Mouse (Mus musculus) kidney, postnatal 4 days (tissue): Measurements from ENCODE around the gene Ptprm.
A peak's percentile ranks its signal among the peaks of the same experiment; 100 is the strongest.

Experiments
- DNase-seq, 2 experiments: peaks; one replicate each; pipeline ENCODE4 v3.0.0; 2021; ENCODE audit warnings: mixed read lengths in 2 of 2

Ptprm gene

DNA sequence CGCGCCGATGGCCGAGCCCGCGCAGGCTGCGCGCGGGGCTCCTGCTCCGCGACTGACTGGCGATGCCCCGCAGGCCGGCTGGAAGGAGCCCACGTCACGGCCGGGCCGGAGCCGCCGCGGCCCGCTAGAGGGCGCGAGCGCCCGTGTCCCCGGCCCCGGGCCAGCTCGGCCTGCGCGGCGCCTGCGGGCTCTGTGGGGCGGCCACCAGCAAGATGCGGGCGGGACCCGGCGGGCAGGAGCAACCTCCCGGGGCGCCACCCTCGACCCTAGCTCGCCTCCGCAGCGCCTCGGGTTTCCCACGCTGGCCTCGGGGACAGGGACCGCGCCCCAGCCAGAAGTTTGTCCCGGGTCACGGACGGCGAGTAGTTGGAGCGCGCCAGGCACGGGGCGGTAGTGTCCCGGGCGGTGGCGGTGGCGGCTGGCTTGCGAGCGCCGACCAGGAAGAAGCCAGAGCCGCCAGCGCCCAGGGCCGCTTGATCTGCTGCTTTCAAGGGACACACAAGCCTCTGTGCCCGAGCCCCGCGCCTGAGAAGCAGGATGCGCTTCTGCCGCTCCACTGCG, at the start of gene Ptprm:
Gene Ptprm (minus strand): TSS at position 7 of the 561 bp plus-strand sequence.
- DNase-seq, result peak; percentile 85 to 92

DNA sequence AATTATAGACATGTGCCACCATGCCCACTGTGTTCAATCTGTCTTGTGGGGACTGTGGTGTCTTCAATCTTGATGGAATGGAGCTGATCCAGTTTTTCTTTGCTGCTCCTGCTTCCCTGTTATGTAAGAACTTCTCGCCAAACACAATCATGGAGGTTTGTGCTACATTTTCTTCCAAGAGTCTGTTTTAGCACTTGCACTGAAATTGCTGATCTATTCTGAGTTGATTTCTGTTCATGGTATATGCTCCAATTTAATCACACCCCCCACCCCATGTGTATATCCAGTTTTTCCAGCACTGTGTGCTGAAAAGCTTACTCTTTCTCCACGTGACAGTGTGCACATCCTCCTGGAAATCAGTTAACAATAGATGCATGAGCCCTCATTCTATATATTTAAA, 41.9 kb upstream of the Ptprm start:
- no peak for DNase-seq

DNA sequence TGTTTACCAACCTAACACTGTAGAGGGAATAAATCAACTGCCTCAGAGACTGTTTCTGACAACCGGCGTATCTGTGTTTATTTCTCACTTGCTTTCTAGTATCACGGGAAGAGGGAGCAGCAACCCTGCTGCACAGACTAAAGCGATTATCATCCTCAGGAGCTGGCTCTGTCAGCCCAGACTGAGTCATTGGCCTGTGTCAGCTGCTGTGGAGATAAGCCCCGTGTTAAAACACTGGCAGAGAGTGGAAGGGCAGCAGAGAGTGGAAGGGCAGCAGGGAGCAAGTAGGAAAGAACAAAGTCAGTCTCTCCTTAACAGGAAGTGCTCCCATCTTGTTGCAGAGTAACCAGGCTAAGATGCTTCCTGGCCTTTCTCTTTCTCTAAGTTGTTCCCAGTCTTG, 36.6 kb upstream of the Ptprm start:
- no peak for DNase-seq

DNA sequence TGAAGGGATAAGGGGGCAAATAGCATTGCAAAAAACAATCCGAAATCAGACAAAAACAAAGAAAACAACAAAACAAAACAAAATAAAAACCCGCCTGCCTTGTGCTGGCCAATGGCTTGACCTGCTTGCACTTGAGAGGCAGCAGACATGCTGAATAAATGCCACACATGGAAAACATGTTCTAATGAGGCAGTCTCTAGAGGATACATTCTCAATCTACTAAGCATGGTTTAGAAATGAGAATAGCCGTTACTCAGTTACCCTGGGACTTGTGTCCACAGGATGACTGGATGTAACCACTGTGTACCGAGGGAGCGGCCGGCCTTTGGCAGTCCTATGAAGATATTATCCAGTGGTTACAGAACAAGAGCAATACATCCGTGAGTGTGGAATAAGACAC, 33.9 kb upstream of the Ptprm start:
- no peak for DNase-seq

DNA sequence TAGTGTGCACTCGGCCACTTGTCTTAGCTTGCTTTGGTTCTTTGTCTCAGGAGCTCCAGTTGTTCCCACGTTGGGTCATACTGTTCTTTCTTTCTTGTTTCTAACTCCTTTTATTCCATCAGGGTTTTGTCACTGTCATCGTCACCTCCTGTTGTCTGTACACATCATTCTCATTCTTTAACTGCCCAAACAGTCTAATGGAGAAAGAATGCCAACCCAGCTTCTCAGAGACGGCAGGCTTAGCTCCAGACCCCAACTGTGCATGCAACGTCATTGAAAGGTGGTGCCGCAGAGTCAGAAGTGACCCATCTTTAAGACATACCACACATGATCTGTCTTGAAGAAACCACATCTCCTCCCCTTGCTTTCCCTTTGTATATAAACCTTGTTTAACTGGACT, 31.0 kb upstream of the Ptprm start:
- no peak for DNase-seq

DNA sequence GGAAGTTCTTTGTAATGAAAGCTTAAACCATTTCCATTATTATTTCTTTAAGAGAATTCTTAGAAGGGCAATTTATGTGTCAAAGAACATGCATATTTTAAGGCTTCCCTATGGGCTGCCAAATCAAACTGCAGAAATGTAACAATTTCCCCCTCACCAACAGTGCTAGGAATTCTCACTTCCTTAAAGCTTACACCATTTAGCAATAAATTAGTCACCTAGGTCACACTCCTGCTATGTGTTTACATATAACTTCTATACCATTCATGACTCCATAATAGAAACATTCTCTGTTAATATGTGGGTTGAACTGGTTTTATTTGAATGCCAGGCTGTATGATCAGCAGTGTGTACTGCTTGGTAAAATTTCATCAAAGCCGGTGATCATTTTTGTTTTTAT, 29.4 kb upstream of the Ptprm start:
- DNase-seq, result no peak

DNA sequence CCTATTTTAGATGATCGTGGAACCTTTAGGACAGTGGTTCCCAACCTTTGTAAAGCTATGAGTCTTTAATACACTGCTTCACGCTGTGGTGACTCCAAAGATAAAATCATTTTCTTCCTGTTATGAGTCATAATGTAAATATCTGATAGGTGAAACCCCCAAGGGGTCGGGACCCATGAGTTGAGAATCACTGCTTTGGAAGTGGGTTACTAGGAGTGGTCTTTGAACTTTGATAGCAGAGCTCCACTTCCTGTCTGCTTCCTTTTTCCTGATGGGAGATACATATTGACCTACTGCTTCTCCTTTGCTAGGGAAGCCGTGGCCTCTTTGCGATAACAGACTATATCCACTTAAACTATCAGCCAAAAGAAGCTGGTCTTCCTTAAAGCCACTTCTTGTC, 27.4 kb upstream of the Ptprm start:
- no peak for DNase-seq

DNA sequence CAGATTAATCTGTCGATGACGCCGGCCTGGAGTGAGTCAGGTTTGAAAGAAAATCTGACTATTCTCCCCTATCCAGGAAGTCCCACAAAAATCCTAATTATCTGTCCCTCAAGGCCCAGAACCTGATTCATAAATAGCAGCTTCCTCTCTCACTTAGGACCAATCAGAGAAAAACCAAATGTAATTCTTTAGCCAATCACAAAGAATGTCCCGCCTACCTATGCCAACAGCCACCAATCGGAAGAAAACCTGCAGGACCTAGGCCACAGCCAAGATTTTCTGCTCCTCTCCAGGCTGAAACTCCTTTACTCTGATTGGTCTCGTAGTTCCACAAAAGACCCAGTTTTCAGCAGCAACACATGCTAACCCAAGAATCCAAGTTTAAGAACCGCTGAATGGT, 13.6 kb upstream of the Ptprm start:
- no peak for DNase-seq

DNA sequence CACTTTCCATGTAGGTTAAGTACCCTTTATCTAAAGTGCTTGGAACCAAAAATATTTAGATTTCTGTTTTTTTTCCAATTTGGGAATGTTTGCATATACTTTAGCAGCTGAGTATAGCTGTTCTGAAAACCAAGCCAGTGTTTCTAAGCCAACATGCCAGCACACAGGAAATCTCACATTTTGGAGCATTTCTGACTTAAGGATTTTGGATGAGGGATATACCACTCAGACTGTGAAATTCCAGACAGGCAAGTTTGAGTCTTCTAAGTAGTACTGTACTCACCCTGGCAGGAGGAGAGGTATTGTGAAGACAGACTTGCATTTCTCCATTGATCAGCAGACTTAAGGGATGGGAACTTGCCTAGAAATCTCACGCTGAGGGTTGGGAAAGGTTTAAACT, 10.2 kb upstream of the Ptprm start:
- no peak for DNase-seq

DNA sequence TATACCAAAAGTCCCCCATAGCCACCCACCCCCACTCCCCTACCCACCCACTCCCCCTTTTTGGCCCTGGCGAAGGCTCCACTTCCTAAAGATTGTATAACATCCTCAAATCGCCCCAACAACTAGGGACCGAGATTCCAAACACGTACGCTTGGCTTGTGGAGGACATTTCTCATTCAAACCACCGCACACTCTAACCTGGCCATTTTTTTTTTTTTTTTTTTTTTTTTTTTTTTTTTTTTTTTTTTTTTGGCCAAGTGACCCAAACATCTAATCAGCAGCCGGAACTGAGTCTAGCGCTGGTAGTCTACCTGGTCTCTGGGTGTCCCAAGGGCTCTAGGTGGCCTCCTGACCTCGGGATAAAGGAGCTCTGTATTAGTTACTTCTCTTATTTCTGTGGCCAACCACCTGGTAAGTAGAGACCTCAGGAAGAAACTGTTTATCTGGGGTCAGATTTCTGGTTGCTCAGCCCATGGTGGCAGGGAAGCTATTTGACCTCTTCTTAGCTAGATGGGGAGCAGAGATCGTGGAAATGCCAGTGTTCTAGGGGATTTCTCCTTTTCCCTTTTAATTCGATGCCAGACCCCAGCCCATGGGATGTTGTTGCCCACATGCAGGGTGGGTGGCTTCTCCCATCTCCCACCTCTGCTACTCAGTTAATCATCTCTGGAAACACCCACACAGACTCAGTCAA, 9.3 kb upstream of the Ptprm start:
- no peak for DNase-seq

DNA sequence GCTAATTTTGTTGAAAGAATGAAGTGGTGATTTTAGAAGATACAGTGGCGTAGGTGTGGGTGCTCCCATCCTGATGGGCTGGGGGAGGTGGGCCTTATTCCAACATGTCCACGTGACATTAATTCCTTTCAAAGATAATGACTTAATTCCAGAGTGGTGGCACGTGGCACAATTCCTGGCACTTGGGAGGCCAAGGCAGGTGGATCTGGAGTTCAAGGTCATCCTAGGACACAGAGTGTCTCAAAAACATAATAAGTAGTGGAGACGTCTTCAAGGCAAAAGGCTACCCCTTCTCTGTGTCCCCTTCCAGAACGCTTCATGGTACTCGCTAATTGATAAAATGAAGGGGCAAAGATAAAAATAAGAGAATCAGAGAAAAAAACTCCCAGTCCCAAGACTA, 7.9 kb upstream of the Ptprm start:
- DNase-seq, result no peak

DNA sequence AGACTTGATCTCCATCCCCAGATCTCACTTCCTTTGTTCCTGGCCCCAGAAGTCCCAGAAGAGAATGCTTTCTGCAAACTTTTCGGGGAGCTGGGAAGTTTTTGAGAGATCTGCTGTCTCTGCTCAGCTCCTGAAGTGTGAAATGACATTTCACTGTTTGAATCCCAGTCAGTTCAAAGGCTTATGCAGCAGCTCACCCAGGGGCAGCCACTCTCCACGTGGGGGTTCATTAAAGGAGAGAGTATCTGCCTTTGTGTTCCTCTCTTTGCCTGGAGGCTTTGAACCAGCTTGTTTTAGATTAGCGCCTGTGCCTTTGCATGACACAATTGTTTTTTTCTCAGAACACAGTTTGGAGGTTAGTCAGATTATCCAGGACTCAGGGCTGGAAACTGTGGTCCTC, 6.3 kb upstream of the Ptprm start:
- DNase-seq, result no peak

DNA sequence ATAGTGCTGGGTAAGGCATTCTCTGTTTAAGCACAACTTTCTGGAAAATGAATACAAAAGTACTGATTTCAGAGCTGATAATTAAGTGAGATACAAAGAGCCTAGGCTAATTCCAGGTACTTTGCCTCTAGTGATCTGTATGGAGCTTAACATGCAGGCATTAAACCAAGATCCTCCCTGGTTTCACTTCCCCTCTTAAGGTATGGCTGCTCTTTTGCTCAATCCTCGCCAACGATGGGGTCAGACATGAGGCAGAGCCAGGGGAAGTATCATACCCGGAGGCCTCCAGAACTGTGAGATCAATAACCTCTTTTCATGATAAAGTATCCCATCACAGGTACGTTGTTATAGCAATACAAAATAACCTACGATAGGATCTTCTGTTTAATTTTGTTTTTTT, 5.3 kb upstream of the Ptprm start:
- no peak for DNase-seq

DNA sequence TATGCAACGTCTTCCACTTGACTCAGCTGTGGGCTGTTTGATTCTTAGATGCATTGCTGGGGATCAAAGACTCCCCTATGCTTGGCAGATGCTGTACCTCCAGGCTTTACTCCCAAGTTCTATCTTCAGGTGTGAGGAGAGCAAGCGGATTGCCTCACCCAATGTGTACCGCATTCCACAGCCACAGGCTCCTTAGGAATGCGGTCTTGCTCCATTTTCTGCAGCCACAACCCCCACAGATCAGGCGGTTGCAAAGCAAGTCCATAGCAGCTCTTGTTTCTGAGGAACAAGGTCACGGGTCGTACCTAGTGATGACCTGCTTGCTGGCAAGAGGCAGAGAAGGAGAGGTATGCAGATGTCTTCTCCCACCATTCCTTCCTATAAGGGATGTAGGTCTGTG, 4.3 kb upstream of the Ptprm start:
- no peak for DNase-seq

DNA sequence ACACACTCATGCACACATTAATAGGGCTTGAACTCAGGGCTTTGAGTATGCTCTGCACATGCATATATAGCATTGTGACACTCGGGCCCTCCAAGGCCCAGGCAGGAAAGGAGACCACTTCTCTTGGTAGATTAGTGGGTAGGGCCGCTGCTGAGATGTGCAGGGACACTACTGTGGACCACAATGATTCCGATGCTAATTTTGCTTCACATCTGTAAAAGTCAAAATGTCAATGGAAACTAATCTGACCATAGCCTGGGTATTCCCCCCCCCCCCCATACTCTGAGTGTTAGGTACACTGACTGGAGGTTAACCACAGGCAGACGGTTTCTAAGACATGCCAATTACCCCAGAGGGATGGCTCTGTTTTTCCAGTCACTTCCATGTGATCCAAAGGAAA, 2.9 kb upstream of the Ptprm start:
- no peak for DNase-seq

DNA sequence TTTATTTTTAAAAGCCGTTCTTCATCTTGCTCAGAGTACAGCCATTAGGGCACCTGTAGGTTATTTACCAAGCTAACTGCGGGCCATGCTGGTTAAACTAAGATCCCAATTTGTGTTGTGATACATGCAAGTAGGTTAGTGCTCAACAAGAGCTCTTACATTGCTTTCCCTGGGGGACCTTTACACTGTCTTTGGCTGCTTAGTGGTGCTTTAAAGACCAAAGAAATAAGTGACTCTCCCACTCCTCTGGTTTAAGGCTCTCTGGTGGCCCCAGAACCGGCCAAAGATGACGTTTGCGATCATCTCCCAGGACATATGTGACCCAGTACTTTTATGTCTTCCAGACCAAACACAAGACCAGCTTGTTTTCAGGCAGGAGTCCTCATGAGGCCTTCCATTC, 994 bp upstream of the Ptprm start:
- DNase-seq, result no peak

DNA sequence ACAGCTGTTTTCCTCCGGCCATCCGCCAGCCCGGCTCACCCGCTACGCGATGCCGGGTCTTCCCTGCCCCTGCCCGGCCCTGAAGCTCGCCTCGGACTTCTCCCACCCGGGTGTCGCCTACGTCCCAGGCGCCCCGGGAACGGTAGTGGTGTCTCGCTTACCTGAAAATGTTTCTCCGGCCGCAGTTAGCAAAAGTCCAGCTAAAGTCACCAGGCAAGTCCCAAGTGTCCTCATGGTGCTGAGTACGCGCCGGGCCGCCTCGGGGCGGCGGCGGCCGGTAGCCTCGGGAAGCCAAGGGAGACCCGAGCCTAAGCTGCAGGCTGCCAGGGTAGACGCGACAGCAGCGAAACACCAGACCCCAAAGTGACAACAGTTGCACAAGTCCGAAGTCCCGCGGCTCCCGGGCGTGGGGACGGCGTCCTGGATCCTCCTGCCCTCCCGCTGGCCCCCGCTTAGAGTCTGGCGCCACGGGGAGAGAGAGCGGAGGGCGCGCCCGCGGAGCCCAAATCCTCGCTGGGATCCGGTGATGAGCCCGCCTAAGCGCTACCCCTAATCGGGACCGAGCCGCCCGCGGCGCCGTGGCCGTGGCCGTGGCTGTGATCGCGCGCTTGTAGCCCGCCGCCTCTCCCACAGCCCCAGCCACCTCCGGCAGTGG, 334 bp downstream of the Ptprm start:
- peak; percentile 71 to 82 for DNase-seq

DNA sequence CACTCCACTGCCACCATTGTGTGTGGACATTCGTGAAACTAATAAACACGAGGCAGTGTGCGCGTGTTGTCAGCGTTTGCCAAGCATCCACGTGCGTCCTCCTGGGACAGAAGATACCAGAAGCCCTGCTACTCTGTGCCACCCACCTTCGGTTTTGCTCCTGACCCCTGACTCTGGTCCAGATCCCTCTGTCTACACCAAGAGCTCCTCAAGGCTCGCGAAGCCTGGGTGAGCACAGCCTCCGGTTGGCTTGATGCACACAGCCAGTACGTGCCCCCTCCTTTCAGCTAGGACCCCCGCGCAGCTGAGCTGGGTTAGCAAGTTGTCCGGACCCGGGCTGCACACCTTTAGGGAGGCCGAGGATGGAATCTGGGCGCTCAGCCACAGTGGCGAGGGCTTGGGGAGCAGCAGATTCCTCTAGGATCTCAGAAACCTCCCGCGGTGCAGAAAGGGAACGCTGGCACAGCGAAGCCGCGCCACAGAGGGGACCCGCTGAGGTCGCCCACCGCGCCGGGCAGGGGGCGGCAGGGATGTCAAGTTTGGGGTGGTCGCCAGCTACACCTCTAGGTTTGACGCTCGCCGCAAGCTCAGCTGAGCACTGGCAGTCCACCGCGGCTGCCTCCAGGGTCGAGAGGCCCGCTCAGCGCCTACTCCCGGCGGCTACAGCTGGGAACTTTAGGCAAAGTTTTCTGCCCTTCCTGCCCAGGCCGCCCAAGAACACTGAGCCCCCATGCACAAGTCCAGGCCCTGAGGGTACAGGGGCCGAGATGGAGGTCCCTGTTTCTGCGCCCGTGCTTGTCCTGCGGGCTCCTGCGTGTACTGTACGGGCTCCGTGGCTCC, 1.1 kb downstream of the Ptprm start:
- DNase-seq, result peak; percentile 70 to 80

DNA sequence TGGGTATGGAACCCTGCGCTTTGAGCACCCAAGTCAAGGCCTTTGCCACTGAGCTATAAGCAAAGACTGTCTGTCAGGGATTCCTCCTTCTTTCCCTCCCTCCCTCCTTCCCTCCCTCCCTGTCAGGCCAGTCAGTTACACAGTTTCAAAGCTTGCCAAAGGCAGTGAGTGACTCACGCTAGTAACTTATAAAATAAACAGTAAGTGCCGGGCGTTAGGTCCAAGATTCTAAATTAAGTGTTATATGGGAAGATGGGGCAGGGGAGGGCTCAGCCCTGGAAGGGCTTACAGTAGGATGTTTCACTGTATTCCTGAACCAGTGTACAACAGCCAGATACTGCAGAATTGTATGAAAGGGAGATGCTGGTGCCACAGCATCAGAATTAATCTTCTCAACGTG, 2.8 kb downstream of the Ptprm start:
- DNase-seq, result no peak

DNA sequence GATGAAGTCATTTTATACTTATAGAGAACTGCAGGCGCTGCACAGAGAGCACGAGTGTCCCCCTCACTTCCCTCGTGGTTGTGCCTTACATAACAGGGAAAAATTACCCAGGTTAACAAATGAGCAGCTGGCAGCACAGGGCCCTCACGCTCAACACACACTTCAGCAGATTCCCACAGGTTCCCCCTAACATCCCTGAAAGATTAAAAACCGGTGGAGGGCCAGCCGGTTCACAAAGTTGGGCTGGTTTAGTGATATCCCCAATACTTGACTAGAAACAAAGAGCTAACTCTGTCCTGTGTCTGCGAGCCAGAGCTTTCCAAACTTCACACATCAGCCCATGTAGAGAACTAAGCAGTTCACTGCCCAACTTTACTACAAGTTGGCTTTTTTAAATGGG, 3.7 kb downstream of the Ptprm start:
- DNase-seq, result no peak

DNA sequence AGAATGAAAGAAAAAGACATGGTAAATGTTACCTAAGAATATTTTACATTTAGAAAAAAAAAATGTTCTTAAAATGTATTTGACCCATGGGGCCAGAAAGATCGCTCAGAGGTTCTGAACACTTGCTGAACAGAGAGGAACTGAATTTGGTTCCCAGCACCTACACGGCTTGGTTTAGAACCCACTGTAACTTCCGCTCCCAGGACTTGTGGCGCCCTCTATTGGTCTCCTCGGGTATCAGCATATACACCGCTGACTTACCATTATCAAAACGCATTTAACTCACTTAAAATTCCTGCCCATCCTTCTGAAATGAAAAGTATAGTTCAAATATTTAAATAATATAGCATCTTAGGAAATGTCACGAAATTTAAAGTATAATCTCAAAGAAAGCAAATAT, 4.7 kb downstream of the Ptprm start:
- no peak for DNase-seq

DNA sequence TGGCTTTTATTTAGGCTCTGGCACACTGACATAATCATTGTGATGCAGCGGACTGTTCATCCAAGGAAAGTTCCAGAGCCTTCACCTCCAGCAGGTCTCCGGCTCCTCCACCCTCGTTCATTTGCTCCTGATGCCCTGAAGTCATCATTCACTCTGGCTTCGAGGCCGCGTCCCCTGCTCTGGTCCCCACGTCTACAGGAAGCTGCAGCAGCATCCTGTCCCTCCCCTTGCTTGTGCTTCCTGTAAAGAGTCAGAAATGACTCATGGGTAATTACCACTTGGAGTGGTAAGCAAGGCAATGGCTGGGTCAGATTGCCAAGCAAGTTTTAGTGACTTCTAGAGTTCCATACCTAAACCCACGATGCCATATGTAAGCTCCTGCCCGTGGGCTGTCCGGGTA, 7.3 kb downstream of the Ptprm start:
- peak; percentile 36 to 53 for DNase-seq

DNA sequence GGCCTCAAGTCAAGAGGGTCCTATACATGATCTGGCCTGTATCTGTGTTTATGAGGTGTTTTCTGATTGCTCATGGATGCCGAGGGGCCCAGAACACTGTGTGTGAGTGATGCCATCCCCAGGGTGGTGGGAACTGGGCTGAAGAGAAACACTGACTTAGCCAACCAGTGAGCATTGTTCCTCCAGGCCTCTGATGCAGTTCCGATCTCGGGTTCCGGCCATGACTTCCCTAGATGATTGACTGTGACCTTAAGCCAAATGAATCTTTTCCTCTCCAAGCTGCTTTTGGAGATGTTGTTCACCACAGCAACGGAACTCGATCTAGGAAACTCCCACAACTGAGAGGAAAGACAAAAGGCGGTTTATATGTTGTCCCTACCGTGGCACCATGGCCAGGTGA, 9.1 kb downstream of the Ptprm start:
- DNase-seq, result no peak

DNA sequence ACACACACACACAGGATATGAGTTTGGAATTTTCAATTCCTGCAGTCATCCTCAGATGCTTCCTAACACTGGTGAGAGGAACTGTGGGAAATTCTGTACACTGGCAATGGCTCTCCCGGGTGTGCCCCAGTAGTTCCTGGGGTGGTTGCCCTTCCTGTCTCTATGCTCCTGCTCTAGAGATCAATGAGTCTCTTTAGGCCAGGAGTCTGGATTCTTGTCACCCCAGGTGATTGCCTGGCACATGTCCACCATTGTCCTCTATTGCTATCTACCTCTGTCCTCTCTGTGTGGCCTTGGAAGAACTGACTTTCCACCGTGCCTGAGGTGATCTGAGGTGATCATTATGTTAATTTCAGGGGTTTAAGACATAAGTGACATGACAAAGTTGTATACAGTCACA, 10.8 kb downstream of the Ptprm start:
- no peak for DNase-seq
